In the genomic region with DNA sequence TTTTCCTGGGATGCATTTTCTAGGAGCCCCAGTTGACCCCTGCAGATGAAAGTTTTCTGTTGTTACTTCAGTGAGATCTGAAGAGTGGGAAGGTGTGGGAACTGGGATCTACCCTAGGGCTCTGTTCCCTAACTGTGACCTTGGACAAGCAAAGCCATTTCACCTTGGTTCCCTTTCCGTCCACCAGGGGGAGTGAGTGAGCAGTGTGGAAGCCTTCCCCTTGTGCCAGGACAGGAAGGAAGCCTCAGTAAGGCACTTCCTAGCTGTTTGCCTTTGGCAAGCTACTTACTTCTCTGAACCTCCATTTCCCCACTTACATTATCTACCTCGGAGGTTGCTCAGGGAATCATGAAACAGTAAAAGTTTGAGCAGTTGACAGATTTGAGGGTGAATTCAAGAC, we compare ENCODE assay signal across 8 mouse cellular contexts. TPM values are rescaled to one million over a fixed set of nuclear protein-coding genes. Genes with fewer than 3 reads are reported as not detected.
DNase-seq lines count a peak whose midpoint lies in the region; ATAC-seq and TF ChIP-seq lines count a peak whose summit lies in the region.
"Had no signal": no experiment of that assay in that cellular context is flagged by ENCODE, and none has a peak within 500 bp of the region (broad histone marks: within the 10 kb centered on the region; RNA-seq: fewer than 3 reads in every experiment).

No protein-coding gene starts in this region.

- dilution Hi-C loops in CH12.LX (cut with MboI; ENCODE audit: extremely low pct_ligation_motif_present, extremely low pct_unique_long_range_greater_than_20kb, low sequenced_read_pairs), result no loop called here

- H3K9ac ChIP-seq in CH12.LX (ENCODE audit: insufficient read depth, low read depth), result no peak overlapping the region
- H3K9ac ChIP-seq in forebrain, embryonic 12.5 days, result no peak overlapping the region
- 0 out of 2 replicates have a peak overlapping the region, but pooled peaks have one; percentile 7 for H3K9ac ChIP-seq in hindbrain, embryonic 14.5 days
- H3K9ac ChIP-seq: neural tube, embryonic 12.5 days had no signal

- no peak overlapping the region for H3K27ac ChIP-seq in CH12.LX (ENCODE audit: insufficient read depth, low read depth)
- H3K27ac ChIP-seq in forebrain, embryonic 12.5 days, result peak overlapping the region; percentile 78
- H3K27ac ChIP-seq in hindbrain, embryonic 14.5 days, result peak overlapping the region; percentile 78; the same call in 1 of the 2 replicates
- H3K27ac ChIP-seq: neural tube, embryonic 12.5 days had no signal

- TF ChIP-seq CTCF in CH12.LX (conservative IDR thresholded peaks at IDR 0.05 in 1 of 2, IDR thresholded peaks at IDR 0.05 in 1 of 2; ENCODE audit: low read depth in 2 of 2, low read length in 2 of 2), result peak; percentile 94 to 99

- no peak overlapping the region for H3K4me2 ChIP-seq in CH12.LX (ENCODE audit: insufficient read depth, low read depth, poor library complexity, severe bottlenecking)
- no peak overlapping the region for H3K4me2 ChIP-seq in forebrain, embryonic 12.5 days
- H3K4me2 ChIP-seq in hindbrain, embryonic 14.5 days (replicated peaks), result no peak overlapping the region
- H3K4me2 ChIP-seq: neural tube, embryonic 12.5 days had no signal

- ATAC-seq in forebrain, embryonic 12.5 days (ENCODE audit: low FRiP score), result no peak; the same call in 1 of the 2 replicates
- ATAC-seq in hindbrain, embryonic 14.5 days (ENCODE audit: low FRiP score), result no peak

- no peak for TF ChIP-seq EP300 in CH12.LX (IDR thresholded peaks at IDR 0.05; ENCODE audit: low read length)

- TF ChIP-seq RAD21 in CH12.LX (IDR thresholded peaks at IDR 0.05; ENCODE audit: low read depth, low read length), result peak; percentile 70

- H3K79me2 ChIP-seq in CH12.LX (replicated peaks; ENCODE audit: control insufficient read depth, extremely low read depth, insufficient read depth, poor library complexity, severe bottlenecking), result no peaks in the 10 kb centered on the region

- H3K4me1 ChIP-seq in CH12.LX (ENCODE audit: control insufficient read depth in 1 of 2, insufficient read depth in 2 of 2), result peaks cover 7 to 9% of the 10 kb centered on the region in 2 experiments
- H3K4me1 ChIP-seq in forebrain, embryonic 12.5 days, result peaks cover 41% of the 10 kb centered on the region
- H3K4me1 ChIP-seq in hindbrain, embryonic 14.5 days (replicated peaks; ENCODE audit: control insufficient read depth, insufficient read depth, low read length), result peaks cover 31% of the 10 kb centered on the region

- no peak for TF ChIP-seq POLR2A in CH12.LX (IDR thresholded peaks at IDR 0.05; ENCODE audit: low read depth, low read length)

- peaks cover 3% of the 10 kb centered on the region for H3K27me3 ChIP-seq in CH12.LX (replicated peaks)
- no peaks in the 10 kb centered on the region for H3K27me3 ChIP-seq in forebrain, embryonic 12.5 days
- H3K27me3 ChIP-seq in hindbrain, embryonic 14.5 days (ENCODE audit: control insufficient read depth, insufficient read depth, low read length), result no peaks in the 10 kb centered on the region
- H3K27me3 ChIP-seq: neural tube, embryonic 12.5 days had no signal

- 14% methylated on average over 2 of the region's 2 CpGs for WGBS in forebrain, embryonic 12.5 days
- 13% methylated on average over 2 of the region's 2 CpGs for WGBS in hindbrain, embryonic 14.5 days

- DNase-seq in 416B (ENCODE audit: low read depth), result peak; percentile 47
- DNase-seq in CH12.LX (ENCODE audit: extremely low read depth), result peak; percentile 80
- peak; percentile 58 for DNase-seq in c-Kit-negative CD71-positive TER-119-positive erythroid progenitor cells, embryonic 14.5 days (ENCODE audit: low read depth, low spot score)
- DNase-seq in hindbrain, embryonic 14.5 days (ENCODE audit: low spot score), result peak; percentile 75
- DNase-seq in lung, postnatal 10 days, result peak; percentile 67
- peak; percentile 74 for DNase-seq in retina, postnatal 1 day

- in situ Hi-C loops in CH12.LX (cut with MboI; ENCODE audit: low pct_ligation_motif_present, low pct_unique_long_range_greater_than_20kb, low sequenced_read_pairs), result no loop called here

- no peaks in the 10 kb centered on the region for H3K36me3 ChIP-seq in CH12.LX (replicated peaks in 1 of 2; ENCODE audit: control insufficient read depth in 1 of 2, insufficient read depth in 1 of 2, low read length in 1 of 2)
- no peaks in the 10 kb centered on the region for H3K36me3 ChIP-seq in forebrain, embryonic 12.5 days (replicated peaks)
- H3K36me3 ChIP-seq in hindbrain, embryonic 14.5 days (replicated peaks; ENCODE audit: control insufficient read depth, insufficient read depth), result no peaks in the 10 kb centered on the region
- H3K36me3 ChIP-seq: neural tube, embryonic 12.5 days had no signal

- H3K9me3 ChIP-seq in CH12.LX (replicated peaks; ENCODE audit: low read length), result no peaks in the 10 kb centered on the region
- no peaks in the 10 kb centered on the region for H3K9me3 ChIP-seq in forebrain, embryonic 12.5 days
- H3K9me3 ChIP-seq in hindbrain, embryonic 14.5 days (ENCODE audit: control insufficient read depth, low read length), result no peaks in the 10 kb centered on the region
- H3K9me3 ChIP-seq: neural tube, embryonic 12.5 days had no signal

- no peak overlapping the region for H3K4me3 ChIP-seq in CH12.LX (replicated peaks in 1 of 3; ENCODE audit: low read depth in 2 of 3, low read length in 2 of 3, poor library complexity in 1 of 3)
- no peak overlapping the region for H3K4me3 ChIP-seq in forebrain, embryonic 12.5 days (replicated peaks)
- H3K4me3 ChIP-seq in hindbrain, embryonic 14.5 days (replicated peaks; ENCODE audit: low read length), result no peak overlapping the region
- H3K4me3 ChIP-seq: neural tube, embryonic 12.5 days had no signal

TF ChIP-seq in CH12.LX, 34 proteins besides CTCF, POLR2A, EP300 and RAD21:
- TF ChIP-seq CHD2 (IDR thresholded peaks at IDR 0.05; ENCODE audit: low read length), result no peak
- TF ChIP-seq JUND (conservative IDR thresholded peaks at IDR 0.05; ENCODE audit: low read depth, low read length), result no peak
- peak; percentile 89 for TF ChIP-seq SMC3 (IDR thresholded peaks at IDR 0.05; ENCODE audit: low read depth, low read length)
- TF ChIP-seq PAX5 (IDR thresholded peaks at IDR 0.05; ENCODE audit: low read length), result no peak
- no peak for TF ChIP-seq KAT2A (IDR thresholded peaks at IDR 0.05; ENCODE audit: insufficient replicate concordance, low read length)
- TF ChIP-seq JUN (IDR thresholded peaks at IDR 0.05; ENCODE audit: insufficient read depth, low read depth, low read length), result no peak
- 0 out of 2 replicates have a peak, but pooled peaks have one; percentile 44 for TF ChIP-seq MYC (IDR thresholded peaks at IDR 0.05; ENCODE audit: low read depth, low read length)
- TF ChIP-seq ZNF384 (IDR thresholded peaks at IDR 0.05; ENCODE audit: low read depth, low read length), result no peak
- no peak for TF ChIP-seq POLR2AphosphoS2 (IDR thresholded peaks at IDR 0.05; ENCODE audit: low read depth, low read length)
- 0 out of 2 replicates have a peak, but pooled peaks have one; percentile 32 for TF ChIP-seq E2F4 (IDR thresholded peaks at IDR 0.05; ENCODE audit: insufficient replicate concordance, low read depth, low read length)
- TF ChIP-seq TCF12 (IDR thresholded peaks at IDR 0.05; ENCODE audit: low read depth, low read length), result 0 out of 2 replicates have a peak, but pooled peaks have one; percentile 41
- TF ChIP-seq HCFC1 (IDR thresholded peaks at IDR 0.05; ENCODE audit: low read depth, low read length), result peak; percentile 42; the same call in 1 of the 2 replicates
- 0 out of 2 replicates have a peak, but pooled peaks have one; percentile 22 for TF ChIP-seq IRF4 (IDR thresholded peaks at IDR 0.05; ENCODE audit: low read depth, low read length)
- TF ChIP-seq BHLHE40 (IDR thresholded peaks at IDR 0.05; ENCODE audit: low read depth, low read length), result no peak
- TF ChIP-seq MEF2A (IDR thresholded peaks at IDR 0.05; ENCODE audit: borderline replicate concordance, low read depth, low read length), result peak; percentile 21; the same call in 1 of the 2 replicates
- peak; percentile 45; the same call in 1 of the 2 replicates for TF ChIP-seq NELFE (IDR thresholded peaks at IDR 0.05; ENCODE audit: low read depth, low read length)
- no peak for TF ChIP-seq RCOR1 (conservative IDR thresholded peaks at IDR 0.05; ENCODE audit: low read depth, low read length)
- TF ChIP-seq GABPA (IDR thresholded peaks at IDR 0.05; ENCODE audit: insufficient replicate concordance, low read depth, low read length), result no peak
- 0 out of 2 replicates have a peak, but pooled peaks have one; percentile 20 for TF ChIP-seq ZC3H11A (IDR thresholded peaks at IDR 0.05; ENCODE audit: low read depth, low read length)
- TF ChIP-seq ELF1 (IDR thresholded peaks at IDR 0.05; ENCODE audit: low read depth, low read length), result peak; percentile 75
- 0 out of 2 replicates have a peak, but pooled peaks have one; percentile 42 for TF ChIP-seq MAX (IDR thresholded peaks at IDR 0.05; ENCODE audit: low read length)
- no peak for TF ChIP-seq ZMIZ1 (IDR thresholded peaks at IDR 0.05; ENCODE audit: low read depth, low read length)

RNA-seq across cellular contexts. Expression of gene Il9r, which starts 59.0 kb away (rescaled TPM):
- total RNA-seq in CH12.LX (2012; rRNA removed), result 16.8 and 20.0 TPM in 2 replicates
- total RNA-seq in CH12.LX (2014; rRNA removed), result 51.6 and 52.1 TPM in 2 replicates
- polyA plus RNA-seq in CH12.LX (2012; ENCODE audit: insufficient read length, low read depth), result 45.3 and 47.5 TPM in 2 replicates
- polyA plus RNA-seq in forebrain, embryonic 12.5 days (2016; fragmentation: Nextera tagmentation; extraction: Ambion mirVana), result not detected in 2 replicates
- polyA plus RNA-seq in hindbrain, embryonic 14.5 days (2014; fragmentation: Nextera tagmentation; extraction: Ambion mirVana), result not detected in 2 replicates

Comparison
In these comparisons a context has a peak if more than half of its experiments do, and no peak if none do; other contexts are left out.
1. RNA of gene Il9r, which starts 59.0 kb away (polyA plus RNA-seq): 45.3 to 47.5 TPM in CH12.LX; not detected in forebrain, embryonic 12.5 days and not detected in hindbrain, embryonic 14.5 days; every median in the first group is over 10 times any median in the second.
2. Peak in every context shown above with its lines, with median percentiles within 50 percentile points of each other: DNase-seq.